Mouse (Mus musculus) myocyte (in vitro differentiated cells): ENCODE data around the gene Sdc4.

Experiments used
- CEBPB ChIP-seq: IDR thresholded peaks from 2 replicates; pipeline ENCODE4 v1.6.1; 2011; ENCODE audit warnings: mild to moderate bottlenecking, moderate library complexity; ENCODE audit not compliant: poor library complexity, insufficient read depth, severe bottlenecking
- E2F4 ChIP-seq: IDR thresholded peaks from one replicate; pipeline ENCODE4 v1.6.1; 2011; ENCODE audit warnings: mild to moderate bottlenecking, control low read depth, moderate library complexity; ENCODE audit not compliant: insufficient read depth
- MAX ChIP-seq: IDR thresholded peaks from one replicate; pipeline ENCODE4 v1.6.1; 2011; ENCODE audit warnings: low read depth, mild to moderate bottlenecking, control low read depth
- MYOD1 ChIP-seq, 3 experiments: IDR thresholded peaks; one replicate each; pipeline ENCODE4 v1.6.1; 2011; ENCODE audit warnings: control low read depth in 2 of 3, low read depth in 2 of 3, mild to moderate bottlenecking in 2 of 3, moderate library complexity in 1 of 3; ENCODE audit not compliant: insufficient read length in 2 of 3, control insufficient read depth in 1 of 3
- MYOG ChIP-seq, 3 experiments: IDR thresholded peaks; one replicate each; pipeline ENCODE4 v1.6.1; 2011; ENCODE audit warnings: control low read depth in 2 of 3, low read depth in 2 of 3, mild to moderate bottlenecking in 2 of 3; ENCODE audit not compliant: insufficient read length in 2 of 3, control insufficient read depth in 1 of 3, insufficient read depth in 1 of 3
- POLR2A ChIP-seq: IDR thresholded peaks from one replicate; pipeline ENCODE4 v1.6.1; 2011; ENCODE audit warnings: low read depth, mild to moderate bottlenecking, control low read depth, moderate library complexity; ENCODE audit not compliant: insufficient read length
- POLR2AphosphoS2 ChIP-seq: IDR thresholded peaks from one replicate; pipeline ENCODE4 v1.6.1; 2011; ENCODE audit warnings: low read depth, control low read depth; ENCODE audit not compliant: insufficient read length
- TCF12 ChIP-seq: IDR thresholded peaks from one replicate; pipeline ENCODE4 v1.6.1; 2011; ENCODE audit warnings: mild to moderate bottlenecking, control low read depth; ENCODE audit not compliant: poor library complexity, insufficient read depth, severe bottlenecking
- TCF3 ChIP-seq: IDR thresholded peaks from one replicate; pipeline ENCODE4 v1.6.1; 2011; ENCODE audit warnings: low read depth, control low read depth; ENCODE audit not compliant: insufficient read length
- USF1 ChIP-seq: IDR thresholded peaks from one replicate; pipeline ENCODE4 v1.6.1; 2011; ENCODE audit warnings: low read depth, mild to moderate bottlenecking, control low read depth, moderate library complexity

DNA sequence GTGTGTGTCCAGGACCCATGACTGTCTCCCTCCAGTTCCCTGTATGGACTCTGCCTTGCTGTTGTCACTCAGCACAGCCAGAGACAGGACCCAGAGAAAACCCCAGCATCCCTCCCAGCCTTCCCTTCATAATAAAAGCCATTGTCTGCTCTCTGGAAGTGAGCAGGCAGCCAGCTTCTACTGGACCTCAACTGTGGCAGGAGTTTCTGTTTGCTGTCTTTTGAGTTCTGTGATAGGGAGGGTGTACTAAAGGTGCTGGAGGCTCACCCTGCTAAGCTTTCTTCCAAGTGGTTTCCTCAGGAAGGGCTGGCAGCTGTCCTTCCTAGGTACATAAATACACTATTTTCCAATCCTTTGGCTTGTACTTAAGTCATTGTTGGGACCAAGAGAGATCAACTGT is 21.5 kb upstream of the Sdc4 start:
- no peak for TF ChIP-seq POLR2A
- TF ChIP-seq MYOG (IDR thresholded peaks at IDR 0.05; ENCODE audit: control insufficient read depth in 1 of 3, insufficient read depth in 1 of 3, insufficient read length in 2 of 3, low read depth in 2 of 3) = no peak
- TF ChIP-seq CEBPB = no peak
- TF ChIP-seq E2F4 = no peak
- no peak for TF ChIP-seq TCF12
- no peak for TF ChIP-seq MAX
- no peak for TF ChIP-seq POLR2AphosphoS2
- no peak for TF ChIP-seq USF1
- TF ChIP-seq TCF3 = no peak
- no peak for TF ChIP-seq MYOD1 (IDR thresholded peaks at IDR 0.05; ENCODE audit: control insufficient read depth in 1 of 3, insufficient read length in 2 of 3, low read depth in 2 of 3)
